Mouse (Mus musculus) midbrain, embryonic 13.5 days (tissue): ENCODE measurements around the gene Tcap. TPM values are rescaled to one million over a fixed set of nuclear protein-coding genes. Genes with fewer than 3 reads are reported as not detected.

Source experiments
- ATAC-seq: fragments of 200-750 bp; cut with Nextera tagmentation; 2 replicates; pipeline ENCODE4 v1.8.0; 2017; ENCODE audit warnings: mild to moderate bottlenecking, moderate TSS enrichment, moderate library complexity
- H3K27ac ChIP-seq: fragments of 300-500 bp; sonication (generic); 2 replicates; pipeline ENCODE4 v1.5.1; 2015; ENCODE audit warnings: inconsistent platforms, mild to moderate bottlenecking, moderate library complexity
- H3K27me3 ChIP-seq: fragments of 300-500 bp; sonication (generic); 2 replicates; pipeline ENCODE4 v1.6.1; 2015; ENCODE audit warnings: mild to moderate bottlenecking, inconsistent platforms
- H3K36me3 ChIP-seq: fragments of 300-500 bp; sonication (generic); 2 replicates; pipeline ENCODE4 v1.6.1; 2015; ENCODE audit warnings: mild to moderate bottlenecking, inconsistent platforms
- H3K4me1 ChIP-seq: fragments of 300-500 bp; sonication (generic); replicated peaks from 2 replicates; pipeline ENCODE4 v1.6.1; 2015; ENCODE audit warnings: inconsistent platforms
- H3K4me2 ChIP-seq: fragments of 300-500 bp; sonication (generic); replicated peaks from 2 replicates; pipeline ENCODE4 v1.6.1; 2015; ENCODE audit warnings: moderate library complexity, mild to moderate bottlenecking, inconsistent platforms
- H3K4me3 ChIP-seq: fragments of 300-500 bp; sonication (generic); replicated peaks from 2 replicates; pipeline ENCODE4 v1.5.1; 2015; ENCODE audit warnings: mild to moderate bottlenecking, inconsistent platforms
- H3K9ac ChIP-seq: fragments of 300-500 bp; sonication (generic); replicated peaks from 2 replicates; pipeline ENCODE4 v1.6.1; 2015; ENCODE audit warnings: mild to moderate bottlenecking, inconsistent platforms
- H3K9me3 ChIP-seq: fragments of 300-500 bp; sonication (generic); 2 replicates; pipeline ENCODE4 v1.6.1; 2016; ENCODE audit warnings: mild to moderate bottlenecking, inconsistent platforms
- WGBS: fragments of 180-500 bp; shearing (Covaris S2); methylation state at CpG from one replicate; pipeline ENCODE4 v1.1.7; 2015; 5-methylcytosine and 5-hydroxymethylcytosine counted together
- polyA plus RNA-seq: library from polyadenylated mRNA; unstranded; fragments of >200 nt; fragmentation: Nextera tagmentation; extraction: Ambion mirVana; gene quantifications from 2 replicates; pipeline ENCODE4 v1.2.1, GENCODE M21; 2015

Gene Tcap
- polyA plus RNA-seq, 1 experiment from 2014 or later = 0.23 TPM

DNA sequence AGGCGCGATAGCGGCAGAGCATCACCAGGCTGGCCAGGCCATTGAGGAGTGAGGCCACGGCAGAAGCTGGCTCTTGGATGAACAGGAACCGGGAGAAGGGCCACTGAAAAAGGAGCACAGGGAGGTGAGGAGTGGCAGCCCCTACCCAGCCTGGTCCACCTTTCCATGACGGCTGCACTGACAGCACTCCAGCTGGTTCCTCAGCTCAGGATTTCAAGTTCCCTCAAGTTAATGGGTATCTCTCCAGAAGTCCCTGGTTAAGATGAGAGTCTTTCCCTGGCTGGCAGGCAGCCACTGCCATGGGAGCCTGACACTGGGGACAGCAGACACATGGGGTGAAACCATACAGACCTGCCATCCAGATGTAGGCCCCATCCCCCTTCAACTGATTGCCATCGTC, 14.3 kb downstream of the Tcap start:
- no peak for ATAC-seq
- peaks cover 32% of the 10 kb centered on the region for H3K4me1 ChIP-seq
- no peak overlapping the region for H3K9ac ChIP-seq
- no peak overlapping the region for H3K4me2 ChIP-seq
- peaks cover 7% of the 10 kb centered on the region for H3K36me3 ChIP-seq
- no peaks in the 10 kb centered on the region for H3K9me3 ChIP-seq
- no peaks in the 10 kb centered on the region for H3K27me3 ChIP-seq
- no peak overlapping the region for H3K4me3 ChIP-seq
- no peak overlapping the region for H3K27ac ChIP-seq
- 87% methylated on average over 7 of the region's 7 CpGs for WGBS

DNA sequence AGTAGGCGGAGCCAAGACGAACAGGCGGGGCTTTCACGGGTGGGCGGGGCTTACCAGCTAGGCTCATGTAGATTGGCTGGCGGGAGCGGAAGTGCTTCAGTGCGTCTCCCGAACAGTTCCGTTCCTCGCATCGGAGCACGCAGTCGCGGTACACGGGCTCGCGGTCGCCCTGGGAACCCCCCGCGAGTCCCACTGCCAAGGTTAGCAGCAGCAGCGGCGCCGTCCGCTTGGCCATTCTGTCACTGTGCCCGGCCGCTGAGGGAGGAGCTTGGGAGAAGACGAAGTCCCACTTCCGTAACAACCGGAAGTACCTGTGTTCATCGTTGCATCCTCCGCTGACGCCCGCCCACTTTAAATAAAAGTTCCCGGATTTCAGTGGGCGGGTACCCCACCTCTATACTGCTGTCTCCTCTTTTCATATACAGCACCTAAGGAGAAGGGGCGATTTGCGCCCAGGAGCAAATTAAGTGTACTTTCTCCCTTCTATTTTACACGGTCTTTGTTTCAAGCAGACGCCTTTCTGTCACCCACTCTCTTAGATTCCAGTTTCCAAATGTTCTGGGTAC, 16.6 kb downstream of the Tcap start, which contains the start of gene Pgap3:
Gene Pgap3 (minus strand): TSS at position 330 of the 566 bp plus-strand sequence.
- peak within 1 kb of the TSS; percentile 98 for H3K27ac ChIP-seq
- peak within 1 kb of the TSS; percentile 64 for H3K4me3 ChIP-seq
- peak within 1 kb of the TSS; percentile 68 for H3K4me2 ChIP-seq
- peaks cover 7% of the 10 kb centered on the region for H3K36me3 ChIP-seq
- under 1% methylated on average over 40 of the region's 40 CpGs for WGBS
- peaks cover 12% of the 10 kb centered on the region for H3K27me3 ChIP-seq
- no peaks in the 10 kb centered on the region for H3K9me3 ChIP-seq
- peak within 1 kb of the TSS; percentile 76 for H3K9ac ChIP-seq
- H3K4me1 ChIP-seq = peaks cover 14% of the 10 kb centered on the region
- ATAC-seq = peak; percentile 94

DNA sequence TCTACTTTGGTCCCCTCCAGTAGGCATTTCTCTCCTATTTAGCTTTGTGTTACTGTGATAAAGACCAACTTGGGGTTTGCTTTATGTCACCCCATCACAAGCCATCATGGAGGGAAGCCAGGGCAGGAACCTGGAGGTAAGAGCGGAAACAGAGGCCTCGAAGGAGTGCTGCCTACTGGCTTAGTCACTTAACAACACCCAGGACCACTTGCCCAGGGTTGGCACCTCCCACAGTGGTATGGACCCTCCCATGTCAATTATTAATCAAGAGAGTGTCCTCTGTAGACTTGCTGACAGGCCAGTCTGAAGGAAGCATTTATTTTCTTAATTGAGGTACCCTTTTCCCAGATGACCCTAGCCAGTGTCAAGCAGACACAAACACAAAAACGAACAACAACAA, 17.2 kb downstream of the Tcap start:
- no peak for ATAC-seq
- WGBS = 64% methylated on average over 3 of the region's 3 CpGs

DNA sequence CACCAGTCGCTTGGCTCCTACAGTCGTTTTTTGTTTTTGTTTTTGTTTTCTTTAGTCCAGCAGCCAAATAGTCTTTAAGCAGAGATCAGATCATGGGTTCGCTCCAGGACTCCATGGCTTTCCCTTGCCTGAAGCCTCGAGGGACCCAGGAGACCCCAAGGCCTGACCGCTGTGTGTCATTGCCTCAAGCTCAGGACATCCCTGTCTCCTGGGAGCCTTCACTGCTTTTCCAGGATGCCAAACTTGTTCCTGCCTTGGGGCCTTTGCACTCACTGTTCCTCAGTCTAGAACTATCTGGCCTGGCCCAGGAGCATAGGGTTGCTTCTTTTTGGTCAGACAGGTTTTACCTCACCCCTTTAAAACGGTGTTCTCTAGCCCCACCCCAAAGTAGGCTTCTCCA, 23.0 kb downstream of the Tcap start:
- no peaks in the 10 kb centered on the region for H3K9me3 ChIP-seq
- H3K4me3 ChIP-seq = no peak overlapping the region
- no peak overlapping the region for H3K9ac ChIP-seq
- H3K4me2 ChIP-seq = no peak overlapping the region
- no peak for ATAC-seq
- peaks cover 11% of the 10 kb centered on the region; the same call in 1 of the 2 replicates for H3K4me1 ChIP-seq
- H3K27ac ChIP-seq = no peak overlapping the region
- WGBS = 73% methylated on average over 6 of the region's 6 CpGs
- peaks cover 30% of the 10 kb centered on the region for H3K27me3 ChIP-seq
- H3K36me3 ChIP-seq = no peaks in the 10 kb centered on the region

More for the DNA sequence above, 17.2 kb downstream of the Tcap start:
- Histone ChIP-seq H3K4me2 (peak overlapping the region; percentile 68), H3K9ac (peak overlapping the region; percentile 76), H3K27ac (peak overlapping the region; percentile 98), H3K4me3 (peak overlapping the region; percentile 64), H3K27me3 (peaks cover 12% of the 10 kb centered on the region), H3K9me3 (no peaks in the 10 kb centered on the region), H3K36me3 (peaks cover 7% of the 10 kb centered on the region), H3K4me1 (peaks cover 14% of the 10 kb centered on the region)

DNA sequence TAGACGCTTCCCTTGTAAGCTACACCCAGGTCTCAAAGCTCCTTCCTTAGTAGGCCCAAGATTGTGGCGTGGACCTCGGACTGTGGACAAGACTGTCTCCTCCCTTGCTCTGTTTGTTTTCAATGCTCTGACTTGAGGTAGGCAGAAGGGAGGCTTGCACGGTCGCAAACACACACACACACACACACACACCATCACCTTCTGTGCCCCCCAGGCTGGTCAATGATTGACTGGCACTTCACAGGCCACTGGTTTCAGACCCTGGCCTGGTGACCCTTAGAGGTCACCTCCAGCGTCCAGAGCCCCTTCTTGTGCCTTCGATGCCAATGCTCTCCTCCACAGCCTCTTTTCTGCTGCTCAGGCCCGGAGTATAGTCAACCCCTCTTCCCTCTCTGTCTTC, 25.3 kb downstream of the Tcap start:
- 51% methylated on average over 8 of the region's 8 CpGs for WGBS
- ATAC-seq = no peak
- Histone ChIP-seq H3K9me3 (no peaks in the 10 kb centered on the region), H3K9ac (no peak overlapping the region; the same call in 1 of the 2 replicates), H3K27ac (no peak overlapping the region), H3K27me3 (peaks cover 45% of the 10 kb centered on the region), H3K4me3 (no peak overlapping the region), H3K4me2 (peak overlapping the region; percentile 21; the same call in 1 of the 2 replicates), H3K36me3 (no peaks in the 10 kb centered on the region), H3K4me1 (peaks cover 32% of the 10 kb centered on the region)

DNA sequence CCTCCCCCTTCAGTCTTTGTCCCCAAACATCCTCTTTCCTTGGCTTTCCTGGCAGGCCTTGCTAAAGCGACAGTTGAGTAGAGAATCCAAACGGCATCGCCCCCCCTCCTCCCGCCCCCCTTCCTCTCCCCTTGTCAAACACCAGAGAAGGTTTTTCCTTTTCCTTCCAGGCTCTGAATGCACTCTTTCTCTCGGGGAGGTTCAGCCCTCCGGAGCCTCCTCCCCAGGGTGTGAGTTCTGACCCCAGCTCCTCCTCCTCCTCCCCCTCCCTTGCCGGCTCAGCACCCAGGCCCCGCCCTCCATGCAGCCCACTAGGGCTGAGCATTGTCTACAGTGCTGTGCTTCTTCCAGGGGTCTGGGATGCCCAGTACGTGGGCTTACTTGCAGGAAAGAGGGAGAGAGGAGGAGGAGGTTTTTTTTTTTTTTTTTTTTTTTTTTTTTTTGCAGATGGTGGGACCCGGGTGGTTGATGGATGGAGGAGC, 25.8 kb downstream of the Tcap start:
- peak; percentile 49; the same call in 1 of the 2 replicates for ATAC-seq
- Histone ChIP-seq H3K4me3 (no peak overlapping the region), H3K4me2 (peak overlapping the region; percentile 21), H3K36me3 (no peaks in the 10 kb centered on the region), H3K4me1 (peaks cover 37% of the 10 kb centered on the region), H3K9ac (no peak overlapping the region; the same call in 1 of the 2 replicates), H3K27me3 (peaks cover 48% of the 10 kb centered on the region), H3K27ac (no peak overlapping the region), H3K9me3 (no peaks in the 10 kb centered on the region)
- 3% methylated on average over 10 of the region's 10 CpGs for whole genome bisulfite sequencing

DNA sequence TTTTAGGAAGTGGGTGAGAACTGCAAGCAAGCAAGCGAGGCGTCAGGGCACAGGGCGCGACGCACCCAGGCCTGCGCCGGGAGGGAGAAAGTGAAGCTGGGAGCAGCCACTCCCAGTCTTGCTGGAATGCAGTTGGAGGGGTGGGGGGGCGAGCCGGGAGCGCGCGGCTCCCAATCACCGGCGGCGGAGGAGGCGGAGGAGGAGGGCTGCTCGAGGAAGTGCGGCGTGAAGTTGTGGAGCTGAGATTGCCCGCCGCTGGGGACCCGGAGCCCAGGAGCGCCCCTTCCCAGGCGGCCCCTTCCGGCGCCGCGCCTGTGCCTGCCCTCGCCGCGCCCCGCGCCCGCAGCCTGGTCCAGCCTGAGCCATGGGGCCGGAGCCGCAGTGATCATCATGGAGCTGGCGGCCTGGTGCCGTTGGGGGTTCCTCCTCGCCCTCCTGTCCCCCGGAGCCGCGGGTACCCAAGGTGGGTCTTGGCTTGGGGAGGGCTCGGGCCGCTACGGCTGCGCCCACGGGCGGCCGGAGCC, 28.7 kb downstream of the Tcap start, which contains the start of gene Erbb2:
Gene Erbb2 (plus strand): TSS at position 198 of the 524 bp plus-strand sequence.
- H3K4me3 ChIP-seq = peak within 1 kb of the TSS; percentile 66
- H3K9ac ChIP-seq = peak within 1 kb of the TSS; percentile 78
- no peaks in the 10 kb centered on the region for H3K9me3 ChIP-seq
- ATAC-seq = peak; percentile 72
- no peaks in the 10 kb centered on the region for H3K36me3 ChIP-seq
- under 1% methylated on average over 31 of the region's 49 CpGs for WGBS
- H3K4me1 ChIP-seq = peaks cover 37% of the 10 kb centered on the region
- peaks cover 48% of the 10 kb centered on the region for H3K27me3 ChIP-seq
- peak within 1 kb of the TSS; percentile 98 for H3K4me2 ChIP-seq
- peak within 1 kb of the TSS; percentile 65 for H3K27ac ChIP-seq

DNA sequence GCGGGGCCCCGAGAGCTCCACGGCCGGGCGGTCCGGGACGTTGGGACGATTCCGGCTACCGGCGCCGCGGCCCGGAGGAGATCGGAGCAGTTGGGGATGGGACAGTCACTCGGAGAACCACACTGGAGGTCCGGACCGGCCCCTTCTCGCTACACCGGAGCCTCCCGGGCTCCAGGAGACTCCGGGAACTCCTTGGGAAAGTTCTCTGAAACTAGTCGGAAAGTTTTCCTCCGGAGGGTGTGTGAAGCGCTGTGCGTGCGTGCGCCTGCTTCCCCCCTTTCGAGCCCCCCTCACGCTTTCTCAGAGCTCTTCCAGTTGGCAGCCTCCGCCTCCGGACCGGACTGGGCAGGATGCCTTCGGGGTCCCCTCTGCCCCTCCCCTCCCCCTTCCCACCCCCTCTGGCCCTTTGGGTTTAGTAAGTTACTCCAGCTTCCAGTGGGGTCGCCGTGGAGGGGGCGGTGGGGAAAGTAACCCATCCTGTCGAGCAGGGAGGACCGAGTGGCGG, 29.2 kb downstream of the Tcap start:
- WGBS = 0% methylated on average over 39 of the region's 40 CpGs
- no peaks in the 10 kb centered on the region for H3K9me3 ChIP-seq
- peaks cover 48% of the 10 kb centered on the region for H3K27me3 ChIP-seq
- peak overlapping the region; percentile 66 for H3K4me3 ChIP-seq
- peak; percentile 46 for ATAC-seq
- H3K36me3 ChIP-seq = no peaks in the 10 kb centered on the region
- peak overlapping the region; percentile 98 for H3K4me2 ChIP-seq
- peaks cover 37% of the 10 kb centered on the region for H3K4me1 ChIP-seq
- peak overlapping the region; percentile 78 for H3K9ac ChIP-seq
- peak overlapping the region; percentile 65 for H3K27ac ChIP-seq

DNA sequence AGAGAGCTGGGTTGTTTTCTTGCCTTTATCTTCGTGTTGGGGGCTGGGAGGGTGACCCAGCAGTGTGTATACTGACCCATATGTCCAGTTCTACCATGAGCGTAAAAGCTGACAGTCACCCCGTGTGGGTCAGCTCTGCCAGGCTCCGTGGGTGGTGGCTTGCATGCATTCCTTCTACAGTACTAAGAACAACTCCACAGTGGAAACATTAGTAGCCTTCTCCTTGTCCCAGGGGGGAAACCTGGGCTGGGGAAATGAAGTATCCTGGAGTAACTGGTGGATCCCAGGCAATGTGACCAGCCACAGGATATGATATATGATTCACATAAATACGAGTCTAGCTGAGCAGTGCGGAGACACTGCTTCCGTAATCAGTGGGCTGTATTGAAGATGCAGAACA, 30.1 kb downstream of the Tcap start:
- H3K9me3 ChIP-seq = no peaks in the 10 kb centered on the region
- H3K27me3 ChIP-seq = peaks cover 48% of the 10 kb centered on the region
- 35% methylated on average over 7 of the region's 7 CpGs for WGBS
- peaks cover 37% of the 10 kb centered on the region for H3K4me1 ChIP-seq
- H3K4me3 ChIP-seq = peak overlapping the region; percentile 66
- no peak for ATAC-seq
- H3K9ac ChIP-seq = no peak overlapping the region; the same call in 1 of the 2 replicates
- peak overlapping the region; percentile 98 for H3K4me2 ChIP-seq
- no peak overlapping the region for H3K27ac ChIP-seq
- H3K36me3 ChIP-seq = no peaks in the 10 kb centered on the region

DNA sequence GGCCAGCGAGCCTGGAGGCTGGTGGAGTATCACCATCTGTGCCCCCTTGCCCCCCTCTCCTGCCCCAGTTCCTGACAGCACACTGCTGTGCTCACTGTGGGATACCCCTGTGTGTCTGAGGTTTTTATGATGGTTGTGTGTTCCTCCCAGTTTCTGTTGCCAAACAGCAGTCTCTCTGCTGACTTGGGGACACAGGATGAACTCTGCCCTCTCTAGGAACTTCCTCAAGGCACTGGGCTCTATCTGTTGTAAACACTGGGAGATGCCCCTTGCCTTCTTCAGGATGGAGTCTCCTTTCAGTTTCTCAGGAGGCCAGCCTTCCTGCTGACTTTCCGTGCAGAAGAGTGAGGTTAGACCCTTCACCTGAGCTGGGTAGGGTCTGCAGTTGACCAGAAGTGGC, 30.6 kb downstream of the Tcap start:
- H3K4me3 ChIP-seq = no peak overlapping the region
- no peak overlapping the region; the same call in 1 of the 2 replicates for H3K9ac ChIP-seq
- H3K4me1 ChIP-seq = peaks cover 32% of the 10 kb centered on the region
- WGBS = 22% methylated on average over 2 of the region's 2 CpGs
- peaks cover 48% of the 10 kb centered on the region for H3K27me3 ChIP-seq
- no peaks in the 10 kb centered on the region for H3K9me3 ChIP-seq
- no peaks in the 10 kb centered on the region for H3K36me3 ChIP-seq
- no peak for ATAC-seq
- peak overlapping the region; percentile 98 for H3K4me2 ChIP-seq
- no peak overlapping the region for H3K27ac ChIP-seq

DNA sequence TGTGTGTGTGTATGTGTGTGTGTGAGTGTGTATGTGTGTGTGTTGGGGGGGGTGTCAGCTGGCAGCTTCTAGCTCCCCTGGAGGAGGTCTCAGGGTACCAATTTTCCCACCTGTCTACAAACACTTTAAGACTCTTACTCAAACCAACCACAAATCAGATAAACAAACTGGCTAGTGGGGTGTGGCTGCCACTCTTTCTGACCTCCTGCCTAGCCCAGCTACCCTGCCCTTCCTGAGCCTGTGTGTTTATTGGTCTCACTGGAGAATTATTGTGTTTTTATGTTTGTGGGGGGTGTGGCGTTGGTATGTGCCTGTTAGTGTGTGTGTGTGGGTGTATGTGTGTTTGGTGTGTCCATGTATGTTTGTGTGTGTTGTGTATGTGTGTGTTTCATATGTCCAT, 33.5 kb downstream of the Tcap start:
- H3K27me3 ChIP-seq = peaks cover 27% of the 10 kb centered on the region
- 81% methylated on average over 1 of the region's 1 CpGs for WGBS
- no peaks in the 10 kb centered on the region for H3K9me3 ChIP-seq
- no peaks in the 10 kb centered on the region for H3K36me3 ChIP-seq
- ATAC-seq = no peak
- no peak overlapping the region for H3K27ac ChIP-seq
- H3K4me2 ChIP-seq = no peak overlapping the region
- H3K4me1 ChIP-seq = peaks cover 23% of the 10 kb centered on the region
- no peak overlapping the region for H3K9ac ChIP-seq
- no peak overlapping the region for H3K4me3 ChIP-seq

DNA sequence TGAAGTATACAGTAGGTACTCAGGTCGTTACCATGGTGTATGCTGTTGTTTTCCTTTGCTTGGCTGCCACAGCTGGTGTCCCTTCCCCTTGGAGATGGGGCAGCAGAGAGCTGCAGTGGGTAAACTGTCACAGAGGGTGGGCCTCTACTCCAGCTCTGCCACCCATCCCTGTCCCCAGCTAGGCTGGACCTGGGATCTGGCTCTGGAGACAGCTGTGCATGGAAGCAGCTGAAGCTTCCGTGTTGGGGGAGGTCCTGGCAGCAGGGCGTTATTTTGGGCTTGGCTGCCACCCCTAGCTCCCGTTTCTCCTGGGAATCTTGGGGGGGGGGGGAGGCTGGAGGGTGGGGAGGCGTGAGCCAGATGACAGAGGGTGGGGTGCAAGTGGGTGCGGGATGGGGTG, 34.7 kb downstream of the Tcap start:
- 76% methylated on average over 5 of the region's 6 CpGs for WGBS

More for the DNA sequence above, 34.7 kb downstream of the Tcap start:
- no peak overlapping the region for H3K4me3 ChIP-seq
- H3K4me1 ChIP-seq = peaks cover 11% of the 10 kb centered on the region
- H3K27me3 ChIP-seq = peaks cover 16% of the 10 kb centered on the region
- peaks cover 4% of the 10 kb centered on the region; the same call in 1 of the 2 replicates for H3K36me3 ChIP-seq
- H3K4me2 ChIP-seq = no peak overlapping the region
- no peak for ATAC-seq
- no peaks in the 10 kb centered on the region for H3K9me3 ChIP-seq
- H3K9ac ChIP-seq = no peak overlapping the region
- no peak overlapping the region for H3K27ac ChIP-seq
